Mouse (Mus musculus) retina, embryonic 14.5 days (tissue): ENCODE measurements at regions not wholly inside any gene's neighbourhood (a gene's known extent, or its start where the extent isn't known, plus 50 kb on each side); places are given as distances from the start of the nearest gene placed in this dataset.

ENCODE experiments used
- DNase-seq: peaks from one replicate; pipeline ENCODE4 v3.0.0-alpha.2; 2015; ENCODE audit warnings: low spot score

GRCm38 (mm10) chr2:56997500-56997899 lies 126.3 kb downstream of the Nr4a2 start:
- no peak for DNase-seq

GRCm38 (mm10) chr2:56992851-56993250 lies 131.0 kb downstream of the Nr4a2 start:
- no peak for DNase-seq

DNA sequence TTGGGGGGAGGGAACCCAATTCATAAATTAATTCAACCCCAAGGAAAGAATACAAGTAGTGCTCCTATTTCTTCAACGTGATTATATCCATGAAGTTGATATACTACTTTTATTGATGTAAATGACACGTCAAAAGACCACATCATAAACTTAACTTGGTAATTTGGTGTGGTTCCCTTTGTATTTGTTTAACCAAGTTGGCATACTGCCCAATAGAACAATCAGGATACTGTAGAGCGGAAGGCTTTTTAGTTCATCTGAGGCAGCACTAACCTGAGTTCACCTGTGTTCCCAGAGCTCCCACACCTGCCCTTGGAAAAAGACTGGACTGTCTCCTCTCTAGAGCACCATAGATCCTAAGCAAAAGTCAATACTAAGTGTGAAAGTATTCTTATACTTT lies 132.0 kb downstream of the Nr4a2 start:
- DNase-seq: no peak

GRCm38 (mm10) chr2:56990768-56991167 lies 133.0 kb downstream of the Nr4a2 start:
- no peak for DNase-seq

DNA sequence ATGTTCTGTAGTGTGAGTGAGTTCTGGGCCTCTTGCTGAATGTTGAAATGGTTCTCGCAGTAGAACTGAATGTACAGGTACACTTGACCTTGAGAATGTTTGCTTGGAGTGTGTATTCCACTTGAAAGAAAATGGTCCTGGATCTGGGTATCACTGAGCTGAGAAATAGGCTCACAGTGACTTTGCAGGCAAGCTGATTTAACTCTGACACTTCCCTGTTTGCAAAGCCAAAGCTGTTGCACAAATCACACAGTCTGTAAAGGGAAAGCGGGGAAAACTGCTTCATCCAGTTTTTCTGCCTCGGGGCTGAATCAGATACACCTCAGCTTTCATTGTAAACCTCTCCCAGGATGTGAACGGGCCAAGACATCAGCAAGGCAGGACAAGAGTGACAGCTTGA lies 140.6 kb downstream of the Nr4a2 start:
- DNase-seq: no peak

DNA sequence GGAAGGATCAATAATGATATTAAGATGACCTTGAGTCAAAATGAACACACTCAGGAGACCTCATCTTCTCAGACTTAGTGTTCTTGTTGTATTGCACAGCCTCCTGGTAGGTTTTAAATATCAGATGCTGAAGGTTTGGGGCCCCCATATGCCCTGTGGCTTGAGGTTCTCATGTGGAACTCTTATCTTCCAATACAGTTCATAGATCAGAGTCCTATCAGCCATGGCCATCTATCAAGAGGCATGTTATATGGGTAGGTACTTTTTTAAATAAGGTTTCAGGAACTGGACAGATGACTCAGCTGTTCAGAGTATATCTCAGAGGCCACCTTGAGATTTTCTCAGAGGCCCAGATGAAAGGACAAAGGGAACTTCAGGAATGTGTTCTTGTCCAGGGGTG lies 143.2 kb downstream of the Nr4a2 start:
- DNase-seq: no peak

DNA sequence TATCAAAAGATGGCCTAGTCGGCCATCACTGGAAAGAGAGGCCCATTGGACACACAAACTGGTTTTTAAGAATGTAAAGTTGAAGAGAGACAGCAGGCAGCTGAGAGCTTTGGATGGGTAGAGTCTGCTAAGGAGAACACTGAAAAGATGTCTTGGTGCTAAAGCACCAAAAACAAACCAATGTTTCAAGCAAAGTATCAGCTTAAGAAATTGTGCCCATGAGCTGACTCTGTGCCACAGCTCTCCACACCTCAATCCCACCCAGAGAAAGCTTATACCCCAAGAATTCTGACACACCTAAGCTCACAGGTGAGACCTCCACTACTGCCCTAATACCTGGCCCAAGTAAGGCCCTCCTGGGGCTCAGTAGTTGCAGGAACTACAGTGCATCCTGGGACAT lies 148.1 kb downstream of the Nr4a2 start:
- DNase-seq: no peak

DNA sequence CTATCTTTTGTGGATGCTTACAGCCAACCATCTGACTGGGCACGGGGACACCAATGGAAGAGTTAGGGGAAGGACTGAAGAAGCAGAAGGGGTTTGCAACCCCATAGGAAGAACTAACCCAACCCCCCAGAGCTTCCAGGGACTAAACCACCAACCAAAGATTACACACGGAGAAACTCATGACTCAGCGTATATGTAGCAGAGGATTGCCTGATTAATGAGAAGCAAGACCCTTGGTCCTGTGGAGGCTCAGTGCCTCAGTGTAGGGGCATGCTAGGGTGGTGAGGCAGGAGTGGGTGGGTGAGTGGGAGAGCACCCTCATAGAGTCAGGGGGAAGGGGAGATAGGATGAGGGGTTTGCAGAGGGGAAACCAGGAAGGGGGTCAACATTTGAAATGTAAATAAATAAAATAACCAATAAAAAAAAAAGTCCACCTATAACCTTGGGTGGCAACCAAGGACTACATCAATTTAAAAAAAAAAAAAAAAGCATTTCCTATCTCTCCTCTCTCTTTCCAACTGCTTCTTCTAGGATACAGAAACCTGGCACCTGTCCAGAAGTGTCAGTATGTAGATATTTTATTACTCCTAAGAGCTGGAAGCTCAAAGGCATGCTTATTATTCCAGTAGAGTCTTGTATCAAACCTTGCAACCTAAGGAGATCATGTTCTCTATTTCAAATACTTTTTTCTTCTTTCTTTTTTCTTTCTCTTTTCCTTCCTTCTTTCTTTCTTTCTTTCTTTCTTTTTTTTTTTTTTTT lies 159.7 kb downstream of the Nr4a2 start:
- no peak for DNase-seq

GRCm38 (mm10) chr2:56959695-56960094 lies 164.1 kb downstream of the Nr4a2 start:
- DNase-seq: peak; percentile 50

GRCm38 (mm10) chr2:56953337-56953736 lies 170.5 kb downstream of the Nr4a2 start:
- DNase-seq: peak; percentile 23

DNA sequence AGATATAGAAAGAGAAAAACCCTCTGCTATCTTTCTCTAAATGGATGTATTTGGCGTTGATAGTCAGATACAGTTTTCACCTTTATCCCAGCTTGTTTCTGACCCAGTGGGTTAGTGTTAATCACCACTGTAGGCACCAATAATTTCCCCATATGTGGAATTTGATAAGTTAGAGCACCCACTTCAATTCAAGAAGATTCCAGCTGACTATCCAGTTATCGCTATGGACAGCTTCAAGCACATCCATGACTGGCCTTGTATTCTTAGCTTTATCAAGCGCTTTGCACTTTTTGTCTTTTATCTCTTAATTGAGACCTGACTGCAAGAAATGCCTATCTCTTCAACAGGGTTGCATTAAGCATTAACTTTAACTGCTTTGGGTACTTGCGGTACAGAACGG lies 211.3 kb downstream of the Nr4a2 start:
- DNase-seq: no peak

DNA sequence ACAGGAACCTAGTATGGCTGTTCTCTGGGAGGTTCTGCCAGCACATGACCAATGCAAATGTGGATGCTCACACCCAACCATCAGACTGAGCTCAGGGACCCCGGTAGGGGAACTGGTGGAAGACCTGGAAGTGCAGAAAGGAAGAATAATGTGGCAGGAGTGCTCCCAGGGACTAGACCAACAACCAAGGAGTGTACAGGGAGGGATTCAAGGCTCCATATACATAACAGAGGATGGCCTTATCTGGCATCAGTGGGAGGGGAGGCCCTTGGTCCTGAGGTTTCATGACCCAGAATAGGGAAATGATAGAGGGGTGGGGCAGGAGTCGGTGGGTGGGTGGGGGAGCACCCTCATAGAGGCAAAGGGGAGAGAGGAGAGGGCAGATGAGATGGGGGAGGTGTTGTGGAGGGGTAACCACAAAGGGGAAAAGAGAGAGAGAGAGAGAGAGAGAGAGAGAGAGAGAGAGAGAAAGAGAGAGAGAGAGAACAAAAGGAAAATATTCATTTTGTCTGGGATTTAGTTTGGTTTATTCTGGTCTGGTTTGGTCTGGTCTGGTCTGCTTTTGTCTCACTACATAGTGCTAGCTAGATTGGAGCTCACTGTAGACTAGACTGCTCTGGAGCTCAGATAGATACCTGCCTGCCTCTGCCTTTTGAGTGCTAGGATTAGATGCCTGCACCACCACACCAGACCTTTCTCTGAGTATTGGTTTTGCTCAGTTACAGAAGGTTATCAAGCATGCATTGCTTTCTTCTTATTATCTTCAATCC lies 214.5 kb downstream of the Nr4a2 start:
- no peak for DNase-seq

GRCm38 (mm10) chr2:56885181-56885580 lies 238.6 kb downstream of the Nr4a2 start:
- DNase-seq: no peak

- no peak for DNase-seq
Observed at GRCm38 (mm10) chr2:56860776-56861175, 263.0 kb downstream of the Nr4a2 start.

DNA sequence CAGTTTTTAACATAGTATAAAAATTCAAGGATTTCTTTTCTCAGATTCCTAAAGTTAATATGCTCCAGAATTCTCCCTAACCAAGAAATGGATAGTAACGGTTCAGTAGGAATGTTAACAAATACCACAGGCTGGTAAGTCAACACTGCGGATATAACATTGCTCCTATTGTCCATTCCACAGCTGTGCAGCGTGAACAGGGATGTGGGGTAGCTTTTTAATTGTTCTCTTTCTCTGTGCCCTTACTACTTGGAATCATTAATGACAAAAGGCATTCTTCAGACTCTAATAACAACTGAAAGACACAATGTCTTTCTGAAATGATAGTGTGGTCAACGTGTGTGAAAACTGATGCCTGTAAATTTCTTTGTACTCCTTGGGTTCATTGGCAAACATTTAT lies 303.3 kb downstream of the Nr4a2 start:
- DNase-seq: peak; percentile 13

DNA sequence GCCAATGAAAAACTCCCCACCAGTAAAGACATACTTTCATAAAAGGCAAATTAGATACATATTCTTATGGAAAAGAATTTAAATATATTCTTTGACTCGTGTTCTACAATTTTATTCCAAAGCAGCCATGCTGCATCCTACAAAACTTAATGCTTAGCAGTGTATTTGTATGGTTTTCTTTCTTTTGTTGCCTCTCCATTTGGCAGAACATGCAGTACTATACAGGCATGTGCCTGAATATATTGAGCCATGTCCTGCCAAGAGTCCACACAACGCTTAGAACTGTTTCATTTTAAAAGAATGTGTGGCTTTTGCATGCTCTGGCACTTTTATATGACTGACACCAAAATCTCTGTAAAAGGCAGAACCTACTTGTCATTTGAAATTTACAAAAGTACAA lies 339.0 kb downstream of the Nr4a2 start:
- DNase-seq: no peak
